Mouse (Mus musculus) myocyte (in vitro differentiated cells): Measurements from ENCODE around the gene Tcaf1.

Experiments
- MAX ChIP-seq: IDR thresholded peaks from one replicate; pipeline ENCODE4 v1.6.1; 2011; ENCODE audit warnings: low read depth, mild to moderate bottlenecking, control low read depth
- MYOG ChIP-seq, 3 experiments: IDR thresholded peaks; one replicate each; pipeline ENCODE4 v1.6.1; 2011; ENCODE audit warnings: control low read depth in 2 of 3, low read depth in 2 of 3, mild to moderate bottlenecking in 2 of 3; ENCODE audit not compliant: insufficient read length in 2 of 3, control insufficient read depth in 1 of 3, insufficient read depth in 1 of 3
- USF1 ChIP-seq: IDR thresholded peaks from one replicate; pipeline ENCODE4 v1.6.1; 2011; ENCODE audit warnings: low read depth, mild to moderate bottlenecking, control low read depth, moderate library complexity

GRCm38 (mm10) chr6:42717973-42718372 is 8.1 kb upstream of the Tcaf1 start:
- TF ChIP-seq USF1 (no peak), MAX (no peak), MYOG (IDR thresholded peaks at IDR 0.05; ENCODE audit: control insufficient read depth in 1 of 3, insufficient read depth in 1 of 3, insufficient read length in 2 of 3, low read depth in 2 of 3) (peak in 1 of 3 experiments; percentile 40)
